Mouse (Mus musculus): ENCODE results near the gene Sox6.

Gene Sox6

GRCm38 (mm10) chr7:115420960-115421359 lies 617.6 kb downstream of the Sox6 start:
- DNase-seq (ENCODE audit: low read depth, low spot score): no peak

All from CD4-positive helper T cell, adult 2 months (primary cell).